Mouse (Mus musculus): ENCODE measurements around the gene Tob2. TPM values are rescaled to one million over a fixed set of nuclear protein-coding genes. Genes with fewer than 3 reads are reported as not detected.

Tob2 gene
- polyA plus RNA-seq, 1 experiment from 2014 or later = 13.5 TPM

DNA sequence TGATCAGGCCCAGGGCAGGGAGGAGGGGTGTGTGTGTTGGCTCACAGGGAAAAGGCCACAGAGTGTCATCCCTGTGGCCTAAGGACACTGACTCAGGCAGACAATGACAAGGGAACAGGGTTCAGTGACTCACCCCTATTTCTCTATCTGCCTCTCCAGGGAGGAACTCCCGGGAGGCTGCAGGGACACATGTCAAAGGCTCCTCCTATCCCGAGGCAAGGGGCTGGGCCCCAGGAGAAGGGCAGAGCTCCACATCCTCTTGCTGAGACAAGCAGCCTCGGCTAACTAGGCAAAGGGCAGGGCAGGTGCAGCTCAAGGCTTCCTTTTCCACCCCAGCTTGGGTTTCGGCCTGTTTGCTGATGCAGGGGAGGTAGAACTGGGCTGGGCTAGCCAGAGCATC is 12.9 kb downstream of the Tob2 start:
- peaks cover 35% of the 10 kb centered on the region for H3K36me3 ChIP-seq
- H3K9ac ChIP-seq = no peak overlapping the region
- H3K9me3 ChIP-seq = no peaks in the 10 kb centered on the region
- no peaks in the 10 kb centered on the region; the same call in 1 of the 2 replicates for H3K4me1 ChIP-seq (replicated peaks)
- no peaks in the 10 kb centered on the region for H3K27me3 ChIP-seq
- H3K27ac ChIP-seq (replicated peaks) = no peak overlapping the region
- no peak overlapping the region for H3K4me3 ChIP-seq
- H3K4me2 ChIP-seq = no peak overlapping the region
- 34% methylated on average over 4 of the region's 4 CpGs for WGBS
- no peak for ATAC-seq (ENCODE audit: low read depth)

DNA sequence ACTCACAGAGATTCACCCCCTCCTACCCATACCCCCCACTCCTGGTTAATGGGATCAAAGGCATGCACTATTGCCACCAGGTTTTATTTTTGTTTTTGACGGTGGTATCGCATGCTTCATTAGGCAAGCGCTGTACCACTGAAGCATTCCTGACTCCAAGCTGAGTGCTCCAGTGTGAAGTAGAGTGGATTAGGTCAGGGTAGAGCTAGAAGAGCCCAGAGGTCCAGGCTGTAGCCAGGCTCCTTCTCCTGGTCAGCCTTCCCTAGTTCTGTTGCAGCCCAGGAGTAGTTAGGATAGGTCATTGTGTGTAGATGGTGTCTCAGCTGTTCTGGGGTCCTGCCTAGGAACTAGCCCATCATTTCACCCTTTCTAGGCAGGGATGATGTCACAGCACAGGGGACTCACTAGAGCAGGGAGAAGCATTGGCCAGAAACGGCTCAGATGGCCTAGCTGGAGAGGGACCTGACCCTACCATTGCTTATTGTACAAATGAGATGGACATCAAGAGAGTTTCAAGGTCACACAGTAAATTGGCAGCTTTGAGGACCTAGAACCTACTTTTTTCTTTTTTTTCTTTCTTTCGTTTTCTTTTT is 13.5 kb downstream of the Tob2 start:
- H3K9me3 ChIP-seq = no peaks in the 10 kb centered on the region

DNA sequence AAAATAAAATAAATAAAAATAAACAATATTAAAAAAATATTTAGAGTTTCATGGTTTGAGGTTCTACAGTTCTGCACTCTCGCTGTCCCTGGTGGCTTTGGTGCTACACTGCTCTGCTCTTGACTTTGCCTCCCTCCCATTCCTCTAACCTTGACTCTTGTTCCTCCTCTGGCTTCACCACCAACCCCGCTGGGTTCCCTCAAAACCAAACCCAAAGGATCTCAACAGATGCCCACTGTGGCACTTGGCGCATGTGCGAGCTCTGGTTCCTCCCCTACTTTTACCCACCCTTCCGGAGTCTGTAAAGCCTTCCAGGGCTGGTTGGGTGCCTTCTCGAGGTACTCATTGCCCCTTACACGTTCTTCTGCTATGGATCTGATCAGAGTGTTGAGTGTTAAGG is 16.3 kb downstream of the Tob2 start:
- WGBS = 89% methylated on average over 7 of the region's 7 CpGs
- peaks cover 8% of the 10 kb centered on the region; the same call in 1 of the 2 replicates for H3K36me3 ChIP-seq
- peaks cover 5% of the 10 kb centered on the region for H3K4me1 ChIP-seq (replicated peaks)
- H3K9ac ChIP-seq = no peak overlapping the region
- no peak overlapping the region for H3K27ac ChIP-seq (replicated peaks)
- ATAC-seq (ENCODE audit: low read depth) = no peak
- no peaks in the 10 kb centered on the region for H3K27me3 ChIP-seq
- H3K9me3 ChIP-seq = no peaks in the 10 kb centered on the region
- no peak overlapping the region for H3K4me2 ChIP-seq
- H3K4me3 ChIP-seq = no peak overlapping the region

More for the DNA sequence above, 13.5 kb downstream of the Tob2 start:
- Histone ChIP-seq H3K27me3 (no peaks in the 10 kb centered on the region), H3K9ac (no peak overlapping the region), H3K27ac (replicated peaks) (no peak overlapping the region), H3K4me1 (replicated peaks) (no peaks in the 10 kb centered on the region; the same call in 1 of the 2 replicates), H3K4me3 (no peak overlapping the region), H3K4me2 (no peak overlapping the region), H3K36me3 (peaks cover 29% of the 10 kb centered on the region)
- 74% methylated on average over 5 of the region's 5 CpGs for WGBS
- no peak for ATAC-seq (ENCODE audit: low read depth)

DNA sequence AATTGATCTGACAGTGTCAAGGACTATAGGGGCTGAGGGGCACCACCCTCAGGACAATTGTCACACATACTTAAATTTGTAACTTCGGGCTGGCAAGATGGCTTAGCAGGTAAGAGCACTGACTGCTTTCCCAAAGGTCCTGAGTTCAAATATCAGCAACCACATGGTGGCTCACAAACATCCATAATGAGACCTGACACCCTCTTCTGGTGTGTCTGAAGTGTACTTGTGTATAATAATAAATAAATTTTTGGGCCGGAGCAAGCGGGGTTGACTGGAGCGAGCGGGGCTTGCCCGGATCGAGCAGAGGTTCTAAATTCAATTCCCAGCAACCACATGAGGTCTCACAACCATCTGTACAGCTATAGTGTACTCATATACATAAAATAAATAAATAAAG is 18.3 kb downstream of the Tob2 start:
- no peak overlapping the region for H3K9ac ChIP-seq
- no peak for ATAC-seq (ENCODE audit: low read depth)

DNA sequence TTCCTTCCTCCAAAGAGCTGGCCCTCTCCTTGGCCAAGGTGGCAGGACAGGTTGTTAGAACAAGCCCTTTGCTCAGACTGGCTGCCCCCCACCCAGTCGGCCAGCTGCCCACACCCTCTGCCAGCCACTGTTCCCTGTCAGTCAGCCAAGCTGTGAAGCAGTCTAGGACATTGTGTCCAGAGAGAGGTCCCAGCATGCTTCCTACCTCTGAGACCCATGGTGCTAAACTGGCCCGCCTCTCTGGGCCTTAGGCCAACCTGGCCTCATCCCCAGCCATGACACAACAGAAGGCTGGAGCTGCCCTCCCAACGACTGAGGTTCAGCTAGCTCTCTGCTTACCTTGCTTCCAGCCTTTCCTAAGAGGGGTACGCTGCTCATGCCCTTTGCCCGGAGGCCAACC is 19.0 kb downstream of the Tob2 start:
- peak; percentile 60; the same call in 1 of the 2 replicates for ATAC-seq (ENCODE audit: low read depth)
- Histone ChIP-seq H3K4me2 (no peak overlapping the region), H3K9ac (no peak overlapping the region), H3K36me3 (no peaks in the 10 kb centered on the region), H3K27ac (replicated peaks) (no peak overlapping the region), H3K27me3 (peaks cover 14% of the 10 kb centered on the region), H3K9me3 (no peaks in the 10 kb centered on the region), H3K4me3 (no peak overlapping the region), H3K4me1 (replicated peaks) (peaks cover 20% of the 10 kb centered on the region)
- WGBS = 58% methylated on average over 5 of the region's 5 CpGs

More for the DNA sequence above, 18.3 kb downstream of the Tob2 start:
- Histone ChIP-seq H3K36me3 (no peaks in the 10 kb centered on the region), H3K9me3 (no peaks in the 10 kb centered on the region), H3K4me1 (replicated peaks) (peaks cover 20% of the 10 kb centered on the region), H3K4me3 (no peak overlapping the region), H3K4me2 (no peak overlapping the region), H3K27me3 (peaks cover 9% of the 10 kb centered on the region), H3K27ac (replicated peaks) (no peak overlapping the region)
- 91% methylated on average over 7 of the region's 7 CpGs for WGBS

DNA sequence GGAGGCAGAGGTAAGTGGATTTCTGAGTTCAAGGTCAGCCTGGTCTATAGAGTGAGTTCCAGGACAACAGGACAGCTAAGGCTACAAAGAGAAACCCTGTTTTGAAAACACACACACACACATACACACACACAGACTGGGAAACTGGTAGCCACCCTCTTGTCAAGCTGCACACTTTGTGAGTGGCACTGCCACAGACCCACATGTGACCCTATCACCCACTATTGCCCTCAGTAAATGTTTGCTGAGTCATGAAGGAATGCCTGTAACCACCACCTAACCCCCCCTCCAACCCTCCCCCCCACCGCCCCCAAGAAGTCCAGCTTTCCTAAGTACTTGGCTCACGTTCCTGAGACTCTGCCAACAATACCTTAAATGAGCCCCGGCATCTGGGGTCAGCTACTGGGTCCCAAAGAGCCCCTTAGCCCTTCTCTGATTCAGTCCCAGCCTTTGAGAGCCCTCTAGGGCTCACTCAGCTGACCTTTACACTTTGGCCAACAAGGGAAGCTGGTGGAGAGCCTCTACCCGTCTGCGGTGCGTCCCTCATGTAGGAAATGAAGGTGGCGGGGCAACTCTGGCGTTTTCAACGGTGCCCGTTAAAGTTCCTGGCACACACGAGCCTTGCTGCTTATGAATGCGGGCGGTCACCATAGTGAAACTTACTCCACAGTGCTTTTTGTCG is 19.9 kb downstream of the Tob2 start:
- WGBS = 69% methylated on average over 14 of the region's 14 CpGs
- ATAC-seq (ENCODE audit: low read depth) = no peak
- no peaks in the 10 kb centered on the region for H3K9me3 ChIP-seq

DNA sequence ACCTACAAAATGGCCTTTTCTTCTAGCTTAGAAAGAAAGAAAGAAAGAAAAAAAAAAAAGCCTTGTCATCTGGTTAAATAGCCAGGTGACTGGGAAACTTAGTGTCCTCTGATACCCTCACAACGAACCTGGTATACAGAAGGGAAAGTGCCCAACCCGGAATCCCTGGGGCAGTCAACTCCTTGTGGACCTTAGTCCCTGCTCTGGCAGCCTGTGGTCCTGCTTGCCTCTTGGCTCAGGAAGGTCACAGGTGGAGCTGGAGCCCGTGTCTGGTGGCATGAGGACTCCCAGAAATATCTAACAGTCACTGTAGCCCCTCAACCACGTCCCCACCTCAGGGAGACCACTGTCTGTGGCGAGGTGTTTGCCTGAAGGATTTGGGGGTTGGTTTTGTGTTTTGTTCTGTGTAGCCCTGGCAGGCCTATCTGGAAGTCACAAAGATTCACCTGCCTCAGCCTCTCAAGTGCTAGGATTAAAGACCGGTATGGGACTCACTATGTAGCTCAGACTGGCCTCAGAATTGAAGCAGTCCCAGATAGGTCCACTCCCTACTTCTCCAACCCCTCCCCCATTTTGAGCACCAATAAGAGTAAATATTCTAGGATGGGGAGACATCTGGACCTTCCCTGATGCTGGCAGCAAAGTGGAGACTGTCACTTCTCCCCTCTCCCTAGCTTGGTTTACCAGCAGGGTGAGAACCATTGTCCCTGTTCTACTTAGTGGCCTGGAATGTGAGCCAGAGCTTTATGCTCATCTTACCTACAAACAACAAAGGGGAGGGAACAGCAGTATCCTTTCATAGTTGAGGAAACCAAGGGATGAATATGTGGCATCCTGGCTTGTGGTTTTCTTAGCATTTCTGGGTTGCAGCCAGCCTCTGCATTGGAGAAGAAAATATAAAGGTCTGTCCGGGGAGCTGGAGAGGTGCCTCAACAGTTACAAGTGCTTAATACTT is 21.4 kb downstream of the Tob2 start:
- H3K27ac ChIP-seq (replicated peaks) = no peak overlapping the region
- peak overlapping the region; percentile 52; the same call in 1 of the 2 replicates for H3K4me2 ChIP-seq
- H3K27me3 ChIP-seq = peaks cover 18% of the 10 kb centered on the region
- H3K9me3 ChIP-seq = no peaks in the 10 kb centered on the region
- H3K4me1 ChIP-seq (replicated peaks) = peaks cover 25% of the 10 kb centered on the region
- no peaks in the 10 kb centered on the region for H3K36me3 ChIP-seq
- peak overlapping the region; percentile 56; the same call in 1 of the 2 replicates for H3K9ac ChIP-seq
- H3K4me3 ChIP-seq = no peak overlapping the region
- no peak for ATAC-seq (ENCODE audit: low read depth)
- WGBS = 58% methylated on average over 7 of the region's 7 CpGs

More for the DNA sequence above, 19.9 kb downstream of the Tob2 start:
- Histone ChIP-seq H3K27ac (replicated peaks) (no peak overlapping the region), H3K36me3 (no peaks in the 10 kb centered on the region), H3K4me3 (no peak overlapping the region), H3K4me2 (no peak overlapping the region), H3K4me1 (replicated peaks) (peaks cover 25% of the 10 kb centered on the region), H3K27me3 (peaks cover 14% of the 10 kb centered on the region), H3K9ac (no peak overlapping the region)

DNA sequence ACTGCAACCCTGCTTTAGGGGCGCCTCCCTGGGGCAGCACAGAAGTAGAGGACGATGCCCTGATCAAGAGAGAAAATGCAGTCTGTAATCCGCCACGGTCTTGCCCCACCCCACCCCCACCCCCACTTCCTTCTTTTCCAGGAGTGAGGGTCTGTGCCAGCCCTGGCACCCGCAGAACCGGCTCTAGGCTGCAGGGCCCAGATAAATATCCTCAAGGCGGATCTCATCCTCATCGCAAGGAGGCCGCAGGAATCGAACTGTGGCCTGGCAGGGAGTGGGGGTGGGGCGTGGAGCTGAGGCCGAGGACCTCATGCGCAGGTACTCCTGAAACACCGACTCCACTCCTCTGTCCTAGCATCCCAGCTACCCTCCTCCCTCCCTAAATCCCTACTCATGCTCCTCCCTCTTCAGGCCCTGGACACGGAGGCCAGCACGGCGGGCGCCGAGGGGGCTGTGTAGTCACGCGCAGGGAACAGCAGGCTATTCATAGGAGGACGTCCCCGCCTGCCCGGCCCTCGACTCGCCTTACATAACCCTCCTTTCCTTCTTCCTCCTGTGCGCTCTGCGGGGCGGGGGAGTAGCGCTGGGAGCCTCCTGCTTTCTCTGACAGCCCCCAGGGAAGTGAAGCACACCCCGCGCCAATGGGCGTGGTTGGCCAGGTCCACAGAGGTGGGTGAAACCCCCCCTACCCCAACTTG is 22.3 kb downstream of the Tob2 start:
- Histone ChIP-seq H3K4me2 (peak overlapping the region; percentile 52), H3K4me1 (replicated peaks) (peaks cover 30% of the 10 kb centered on the region)
- 3% methylated on average over 33 of the region's 33 CpGs for WGBS

DNA sequence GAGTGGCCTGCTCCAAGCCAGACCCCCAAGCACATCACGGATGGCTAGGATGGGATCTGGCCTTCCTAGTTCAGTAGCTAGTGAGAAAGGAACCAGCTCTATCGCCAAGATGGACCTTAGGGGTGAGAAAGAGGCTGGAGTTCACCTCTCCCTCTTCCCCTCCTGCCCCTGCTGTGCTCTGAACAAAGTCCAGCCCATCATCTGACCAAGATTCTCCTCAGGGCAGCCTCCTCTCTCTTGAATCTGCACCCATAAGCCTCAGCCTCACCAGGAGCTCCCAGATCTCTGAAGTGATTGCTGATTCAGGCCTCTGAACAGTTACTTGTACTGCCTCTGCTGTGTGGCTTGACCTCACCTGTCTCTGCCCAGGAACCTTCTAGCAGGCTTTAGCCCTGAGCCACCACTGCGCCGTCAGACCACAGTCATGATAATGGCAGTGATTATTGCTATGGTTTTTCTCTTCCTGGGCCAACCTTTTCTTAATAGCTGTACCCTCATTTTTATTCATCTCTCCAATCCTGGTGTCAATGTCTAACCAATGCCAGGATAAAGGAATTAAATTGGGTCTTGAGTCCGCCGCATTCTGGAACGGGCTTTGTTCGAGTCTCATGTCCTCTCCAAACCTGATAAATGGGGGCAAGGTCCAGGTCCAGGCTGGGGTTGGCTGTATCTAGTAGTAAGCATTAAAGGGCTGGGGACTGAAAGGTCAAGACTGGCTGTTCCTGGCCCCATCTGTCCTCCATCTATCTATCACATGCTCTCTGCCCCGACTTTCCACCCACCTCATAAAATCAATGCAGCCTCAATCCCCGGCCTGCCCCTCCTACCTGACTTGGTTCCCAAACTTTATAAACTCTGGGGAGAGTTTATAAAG is 23.4 kb downstream of the Tob2 start:
- no peak overlapping the region for H3K4me3 ChIP-seq
- no peaks in the 10 kb centered on the region for H3K9me3 ChIP-seq
- H3K9ac ChIP-seq = no peak overlapping the region
- peak overlapping the region; percentile 52; the same call in 1 of the 2 replicates for H3K4me2 ChIP-seq
- peaks cover 33% of the 10 kb centered on the region for H3K4me1 ChIP-seq (replicated peaks)
- H3K27me3 ChIP-seq = peaks cover 18% of the 10 kb centered on the region
- no peak for ATAC-seq (ENCODE audit: low read depth)
- no peak overlapping the region for H3K27ac ChIP-seq (replicated peaks)
- 66% methylated on average over 10 of the region's 10 CpGs for WGBS
- H3K36me3 ChIP-seq = no peaks in the 10 kb centered on the region

More for the DNA sequence above, 22.3 kb downstream of the Tob2 start:
- Histone ChIP-seq H3K9me3 (no peaks in the 10 kb centered on the region), H3K27ac (replicated peaks) (no peak overlapping the region), H3K4me3 (peak overlapping the region; percentile 27), H3K9ac (peak overlapping the region; percentile 56), H3K27me3 (peaks cover 18% of the 10 kb centered on the region), H3K36me3 (no peaks in the 10 kb centered on the region)
- ATAC-seq (ENCODE audit: low read depth) = 0 out of 2 replicates have a peak, but pooled peaks have one; percentile 29

DNA sequence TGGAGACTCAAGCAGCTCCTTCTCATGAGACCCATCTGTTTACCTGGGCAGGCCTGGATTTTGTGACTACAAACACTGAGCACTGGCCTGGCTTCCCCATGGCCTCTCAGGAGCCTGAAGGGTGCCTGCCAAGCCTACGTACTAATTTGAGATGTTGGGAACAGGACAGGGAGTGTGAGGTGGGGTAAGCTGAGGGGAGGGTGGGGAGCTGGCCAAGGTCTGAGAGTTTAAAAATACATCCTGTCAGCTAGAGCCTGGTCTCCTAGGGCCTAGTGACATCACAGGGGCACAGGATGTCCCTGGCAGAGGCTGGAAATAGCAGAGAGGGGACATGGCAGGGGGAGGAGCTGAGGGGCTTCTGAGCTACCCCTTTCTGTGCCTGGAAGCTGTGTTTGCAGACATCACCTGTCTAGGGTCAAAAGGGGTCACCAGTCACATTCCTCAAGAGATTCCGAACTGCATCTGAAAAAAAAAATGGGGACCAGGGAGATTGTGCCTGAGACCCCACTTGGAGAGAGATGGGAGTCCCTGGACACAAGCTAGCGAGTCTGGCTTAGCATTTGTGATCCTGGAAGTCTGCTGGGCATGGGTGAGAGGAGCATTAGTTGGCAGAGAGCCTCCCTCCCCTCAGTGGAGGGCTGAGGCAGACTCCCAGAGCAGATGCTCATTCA is 24.3 kb downstream of the Tob2 start:
- H3K4me3 ChIP-seq = no peak overlapping the region
- peaks cover 28% of the 10 kb centered on the region for H3K4me1 ChIP-seq (replicated peaks)
- no peak overlapping the region for H3K27ac ChIP-seq (replicated peaks)
- no peaks in the 10 kb centered on the region for H3K36me3 ChIP-seq
- H3K9ac ChIP-seq = 0 out of 2 replicates have a peak overlapping the region, but pooled peaks have one; percentile 2
- no peak for ATAC-seq (ENCODE audit: low read depth)
- 62% methylated on average over 3 of the region's 3 CpGs for WGBS
- no peaks in the 10 kb centered on the region for H3K9me3 ChIP-seq
- H3K4me2 ChIP-seq = no peak overlapping the region
- peaks cover 18% of the 10 kb centered on the region for H3K27me3 ChIP-seq
